Mouse (Mus musculus): ENCODE measurements around the gene Acoxl.

The Acoxl gene

DNA sequence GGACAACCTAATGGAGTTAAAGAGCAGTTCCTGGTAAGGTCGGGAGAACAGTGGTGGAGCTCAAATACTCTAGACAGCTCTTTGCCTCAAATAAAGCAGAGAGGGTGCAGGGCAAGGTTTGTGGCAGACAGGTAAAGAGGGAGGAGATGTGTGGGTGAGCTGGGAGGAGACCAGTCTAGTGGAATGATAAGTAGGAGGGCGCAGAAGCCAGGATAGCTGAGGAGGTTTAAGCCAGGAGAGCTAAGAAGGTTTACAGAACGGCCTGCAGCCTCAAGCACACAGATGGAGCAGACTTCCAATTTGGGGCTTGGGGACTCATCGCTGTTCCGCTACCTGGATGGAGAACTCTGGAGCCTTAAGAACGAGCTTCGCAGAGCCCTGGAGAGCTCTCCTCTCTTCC, at the start of gene Acoxl:
Gene Acoxl, plus strand, starts transcription at position 301 of the 400 bp plus-strand sequence.
- no peak for DNase-seq (ENCODE audit: low read depth, low spot score)

DNA sequence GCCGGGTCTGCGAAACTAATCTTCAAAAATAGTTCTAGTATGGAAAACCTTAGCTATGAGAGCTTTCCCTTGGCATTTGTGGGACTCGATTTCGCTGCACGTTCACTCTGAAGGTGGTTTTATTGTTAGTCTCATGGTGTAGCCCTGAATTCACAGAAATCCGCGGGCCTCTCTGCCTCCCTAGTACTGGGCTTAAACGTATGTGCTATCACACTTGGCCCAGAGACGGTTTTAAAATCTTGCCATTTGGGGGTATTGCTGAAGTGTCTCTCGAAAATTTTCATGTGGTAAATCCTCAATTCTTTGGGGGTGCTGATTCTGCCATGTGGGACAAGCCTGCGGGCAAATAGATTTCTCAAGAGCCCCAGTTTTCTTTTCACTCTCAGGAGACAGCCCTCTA, 49.5 kb upstream of the Acoxl start:
- no peak for DNase-seq (ENCODE audit: low read depth, low spot score)

DNA sequence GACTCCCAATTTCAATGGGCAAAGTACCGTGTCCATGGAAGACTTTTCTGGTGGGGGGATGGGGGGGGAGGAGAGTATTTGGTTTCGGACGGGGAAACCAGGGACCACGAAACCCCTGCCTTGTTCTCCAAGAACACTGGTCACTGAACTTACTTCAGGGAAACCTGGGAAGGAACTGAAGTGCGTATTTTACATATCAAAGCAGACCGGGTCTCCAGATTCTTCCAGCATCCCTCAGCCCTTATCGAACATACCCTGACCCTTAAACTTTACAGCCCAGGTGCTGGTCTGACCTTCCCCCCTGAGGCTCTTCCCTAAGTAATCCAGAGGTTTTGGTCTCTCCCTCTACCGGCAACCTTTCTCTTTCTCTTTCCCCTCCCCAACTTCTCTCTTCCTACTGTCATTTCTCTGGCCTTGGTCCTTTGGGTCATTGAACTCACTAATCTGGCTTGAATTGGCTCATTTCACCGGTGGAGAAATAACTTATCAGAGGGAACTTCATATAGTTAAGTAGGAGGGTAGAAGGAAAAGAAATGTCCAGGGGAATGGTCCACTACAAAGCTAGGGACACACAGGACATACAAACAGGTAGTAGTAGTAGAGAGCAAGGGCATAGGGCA, 48.9 kb upstream of the Acoxl start:
- no peak for DNase-seq (ENCODE audit: low read depth, low spot score)

DNA sequence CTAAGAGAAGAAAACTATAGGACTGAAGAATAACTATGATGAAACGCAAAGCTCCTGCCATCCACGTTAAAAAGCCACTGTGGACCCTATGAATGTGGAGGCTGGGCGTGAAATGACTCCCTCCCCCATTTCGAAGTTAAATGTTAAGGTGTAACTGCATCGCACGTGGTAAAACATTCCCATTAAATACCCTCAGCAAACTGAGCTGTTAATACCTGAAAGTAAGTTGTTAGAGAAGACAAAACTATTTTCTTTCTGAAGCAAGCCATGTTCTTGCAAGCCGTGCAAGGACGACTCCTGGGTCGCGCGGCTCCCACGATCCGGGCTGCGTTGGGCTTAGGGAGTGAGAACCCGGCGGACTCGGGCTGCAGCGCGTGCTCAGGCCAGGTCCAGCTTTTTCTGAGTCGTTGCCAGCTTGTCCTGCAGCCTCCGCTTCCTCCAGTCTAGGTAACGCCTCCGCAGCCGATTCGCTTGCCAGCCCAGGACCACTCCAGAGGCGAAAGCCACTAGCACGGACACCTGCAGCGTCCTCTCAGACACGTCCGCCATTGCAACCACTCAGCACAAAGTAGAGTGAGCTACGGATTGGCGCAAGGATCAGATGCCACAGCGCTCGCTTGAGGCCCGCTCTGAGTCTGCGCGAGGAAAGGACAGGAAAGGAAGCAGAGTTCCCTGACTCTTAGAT, 46.6 kb upstream of the Acoxl start, which contains the start of gene Mtln:
Gene Mtln, minus strand, starts transcription at position 570 of the 685 bp plus-strand sequence.
- DNase-seq (ENCODE audit: low read depth, low spot score) = peak; percentile 88

DNA sequence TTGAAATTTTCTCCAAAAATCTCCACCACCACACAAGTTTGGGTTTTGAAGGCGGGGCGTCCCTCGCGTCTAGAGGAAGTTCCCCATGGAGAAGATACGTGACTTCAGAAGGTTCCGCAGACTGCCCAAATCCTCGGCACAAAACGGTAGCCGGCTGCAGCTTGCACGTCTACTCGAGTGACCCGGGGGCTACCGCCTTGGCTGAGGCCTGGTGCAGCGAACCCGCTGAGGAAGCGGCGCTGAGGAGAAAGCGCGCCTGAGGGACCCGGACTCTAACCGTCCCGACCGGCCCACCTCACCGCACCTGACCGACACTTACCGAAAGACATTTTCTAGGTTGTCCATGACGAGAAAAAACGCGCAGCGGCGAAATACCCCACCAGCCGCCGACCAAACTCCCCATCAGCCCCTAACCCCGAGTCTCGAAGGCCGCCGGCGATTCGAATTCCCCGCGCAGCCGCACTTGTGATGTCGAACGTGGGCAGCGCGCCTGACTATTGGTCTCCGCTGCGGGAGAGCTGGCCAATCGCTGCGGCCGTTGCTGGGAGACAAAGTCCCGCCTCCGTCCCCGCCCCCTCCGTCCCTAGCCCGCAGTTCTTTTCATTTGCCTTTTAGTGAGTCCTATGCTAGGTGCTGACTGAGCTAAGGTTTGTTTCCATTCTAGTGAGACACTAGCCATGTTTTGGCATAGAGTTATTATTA, 7.1 kb upstream of the Acoxl start, which contains the start of gene Bub1:
Gene Bub1, minus strand, starts transcription at position 465 of the 702 bp plus-strand sequence.
- DNase-seq (ENCODE audit: low read depth, low spot score) = peak; percentile 95

DNA sequence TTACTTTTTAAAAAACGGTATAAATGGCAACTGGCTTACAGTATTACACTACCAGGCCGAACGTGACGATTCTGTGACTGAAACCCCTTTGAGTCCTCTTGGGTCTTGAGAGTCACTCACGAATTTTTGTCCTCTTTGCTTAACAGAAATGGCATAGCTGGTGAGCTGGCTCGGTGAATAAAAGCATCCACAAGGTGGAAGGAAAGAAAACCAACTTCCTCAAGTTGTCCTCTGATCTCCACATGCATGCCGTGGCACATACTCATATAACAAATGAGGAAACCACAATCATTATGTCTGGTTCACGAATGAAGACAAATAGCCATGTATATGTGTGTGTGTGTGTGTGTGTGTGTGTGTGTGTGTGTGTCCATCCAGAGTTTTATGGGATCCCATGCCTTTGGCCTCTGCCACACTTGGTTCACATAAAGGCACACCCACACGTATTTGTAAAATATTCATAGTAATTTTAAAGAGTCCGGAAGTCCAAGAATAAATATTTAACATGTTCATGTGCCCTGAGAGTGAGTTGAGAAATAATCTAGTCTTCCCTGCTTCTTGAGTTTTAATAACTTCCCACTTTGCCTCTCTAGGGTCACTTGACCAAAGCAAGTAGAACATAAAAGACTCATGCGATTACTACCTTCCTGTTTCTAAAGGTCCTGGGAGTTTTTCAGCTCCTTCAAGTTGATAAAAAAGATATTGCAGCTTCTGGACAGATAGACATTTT, 6.4 kb upstream of the Acoxl start:
- no peak for DNase-seq (ENCODE audit: low read depth, low spot score)

DNA sequence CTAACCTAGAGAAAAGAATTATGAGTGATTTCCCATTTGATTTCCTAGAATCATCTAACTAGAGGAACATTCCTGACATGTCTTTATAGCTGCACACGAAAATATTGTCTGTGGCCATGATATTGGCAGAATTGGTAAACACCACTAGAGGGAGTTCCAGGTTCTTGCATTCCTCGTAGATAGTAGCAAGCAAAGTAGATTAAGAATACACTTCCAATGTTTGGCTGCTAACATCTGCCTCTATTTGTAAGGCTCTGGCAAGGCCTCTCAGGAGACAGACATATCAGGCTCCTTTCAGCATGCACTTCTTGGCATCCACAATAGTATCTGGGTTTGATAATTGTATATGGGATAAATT, 5.9 kb upstream of the Acoxl start:
- DNase-seq (ENCODE audit: low read depth, low spot score) = peak; percentile 81

DNA sequence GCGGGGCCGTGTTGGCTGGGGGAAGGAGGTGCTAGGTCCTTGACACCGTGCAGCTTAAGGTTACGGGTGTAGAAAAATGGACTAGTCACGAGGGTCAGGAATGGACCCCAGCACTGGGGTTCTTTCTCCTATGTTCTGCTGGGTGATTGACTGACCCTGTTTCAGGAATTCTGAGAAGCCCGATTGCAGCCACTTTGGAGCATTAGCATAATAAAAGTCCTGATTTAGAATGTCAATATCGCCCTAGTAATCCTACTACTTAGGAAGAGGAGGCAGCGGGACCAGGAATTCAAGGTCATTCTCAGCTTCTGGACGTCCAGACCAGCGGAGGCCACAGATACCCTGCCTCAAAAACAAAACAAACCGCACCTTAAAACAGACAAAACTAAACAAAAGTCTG, 749 bp downstream of the Acoxl start:
- DNase-seq (ENCODE audit: low read depth, low spot score) = no peak

DNA sequence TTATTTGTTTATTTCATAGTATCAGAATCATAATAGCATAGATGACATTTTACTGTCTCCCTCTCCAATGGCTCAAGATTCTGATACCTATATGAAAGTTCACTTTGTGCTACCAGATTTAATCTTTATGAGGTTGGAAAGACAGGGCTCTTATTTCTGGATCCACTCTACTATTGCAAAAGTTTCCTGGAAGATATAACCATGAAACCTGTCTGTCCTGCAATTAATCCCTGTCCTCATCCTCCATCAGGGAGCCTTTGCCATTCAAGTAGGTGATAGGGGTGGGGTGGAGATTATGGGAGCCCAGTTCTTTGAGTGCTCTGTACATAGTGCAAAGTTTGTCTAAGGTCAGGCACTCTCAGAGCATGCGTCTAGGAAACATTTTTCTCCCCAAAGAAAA, 2.7 kb downstream of the Acoxl start:
- DNase-seq (ENCODE audit: low read depth, low spot score) = no peak

DNA sequence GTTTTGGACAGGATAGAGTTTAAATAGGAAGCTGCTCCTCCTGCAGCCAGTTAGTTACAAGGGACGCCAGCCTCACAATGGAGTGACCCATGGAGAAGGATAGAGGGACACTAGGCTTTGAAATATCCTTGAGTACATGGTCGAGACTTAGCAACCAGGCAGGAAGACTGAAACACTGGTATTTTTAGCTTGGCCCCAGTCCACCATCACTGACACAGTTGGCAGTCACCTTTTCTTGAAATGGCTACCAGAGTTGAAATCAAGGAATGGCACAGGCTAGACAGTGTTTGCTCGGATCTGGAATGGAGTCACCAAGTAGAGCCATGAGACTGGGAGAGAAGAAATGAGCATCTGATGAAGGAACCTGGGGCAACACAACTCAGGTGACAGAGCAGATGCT, 3.7 kb downstream of the Acoxl start:
- DNase-seq (ENCODE audit: low read depth, low spot score) = no peak

DNA sequence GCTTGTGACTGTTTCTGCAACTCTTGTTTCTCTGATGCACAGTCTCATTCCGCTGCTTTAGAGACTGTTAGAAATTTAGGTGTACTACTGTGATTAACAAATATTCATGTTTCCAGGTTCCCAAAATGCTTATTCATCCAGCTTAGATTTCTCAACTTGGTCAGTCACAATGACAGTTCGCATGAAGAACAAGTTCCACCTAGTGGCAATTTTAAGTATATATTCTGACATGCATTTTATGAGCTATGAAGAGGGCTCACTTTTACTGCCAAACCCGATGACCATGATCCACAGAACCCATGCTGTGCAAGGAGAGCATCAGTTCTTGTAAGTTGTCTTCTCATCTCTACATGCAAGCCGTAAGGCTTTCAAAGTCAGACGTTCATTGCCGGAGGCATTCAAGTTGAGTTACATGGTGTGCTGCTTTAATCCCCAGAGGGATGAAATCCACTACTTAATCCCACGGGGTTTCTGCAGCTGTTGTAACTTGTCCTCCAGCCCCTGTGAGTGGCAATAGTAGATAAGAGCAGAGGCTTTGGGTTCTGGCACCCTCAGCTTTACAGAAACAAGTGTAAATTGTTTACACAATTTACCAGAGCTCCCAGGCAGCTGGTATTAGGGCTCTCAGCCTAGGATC, 6.8 kb downstream of the Acoxl start:
- peak; percentile 41 for DNase-seq (ENCODE audit: low read depth, low spot score)

DNA sequence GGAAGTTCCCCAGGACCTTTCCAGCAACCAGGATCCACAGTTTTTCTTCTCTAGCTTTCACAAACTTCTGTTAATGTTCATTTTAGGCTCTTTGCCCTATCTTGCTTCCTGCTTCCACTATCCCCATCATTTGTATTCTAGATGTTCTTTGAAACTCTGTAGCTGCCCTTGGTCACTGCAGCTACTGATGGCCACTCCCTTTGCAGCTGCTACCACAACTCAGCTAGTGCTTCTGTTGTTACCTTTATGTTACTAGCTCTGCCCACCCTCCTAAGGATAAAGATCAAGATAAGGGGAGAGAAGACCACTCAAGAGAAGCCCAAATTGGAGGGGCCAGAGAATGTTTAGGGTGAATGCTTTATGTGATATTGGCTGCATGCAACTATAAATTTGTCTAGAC, 7.3 kb downstream of the Acoxl start:
- DNase-seq (ENCODE audit: low read depth, low spot score) = no peak

DNA sequence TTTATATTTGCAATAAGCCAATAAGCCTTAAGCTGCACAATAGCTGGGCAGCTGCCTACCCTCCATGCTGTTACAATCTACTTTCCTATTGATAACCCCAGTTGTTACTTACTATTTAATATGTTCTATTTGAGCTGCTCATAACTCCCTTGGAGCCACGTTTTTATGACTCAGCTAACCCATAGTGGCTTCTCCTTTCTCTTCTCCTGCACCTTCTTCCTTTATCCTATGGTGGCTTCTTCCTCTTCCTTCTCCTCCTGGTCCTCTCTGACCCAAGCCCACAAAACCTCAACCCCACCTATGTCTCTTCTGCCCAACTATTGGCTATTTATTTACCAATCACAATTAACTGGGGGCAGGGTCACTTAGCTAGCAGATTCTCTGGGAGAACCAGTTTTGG, 7.9 kb downstream of the Acoxl start:
- DNase-seq (ENCODE audit: low read depth, low spot score) = no peak

DNA sequence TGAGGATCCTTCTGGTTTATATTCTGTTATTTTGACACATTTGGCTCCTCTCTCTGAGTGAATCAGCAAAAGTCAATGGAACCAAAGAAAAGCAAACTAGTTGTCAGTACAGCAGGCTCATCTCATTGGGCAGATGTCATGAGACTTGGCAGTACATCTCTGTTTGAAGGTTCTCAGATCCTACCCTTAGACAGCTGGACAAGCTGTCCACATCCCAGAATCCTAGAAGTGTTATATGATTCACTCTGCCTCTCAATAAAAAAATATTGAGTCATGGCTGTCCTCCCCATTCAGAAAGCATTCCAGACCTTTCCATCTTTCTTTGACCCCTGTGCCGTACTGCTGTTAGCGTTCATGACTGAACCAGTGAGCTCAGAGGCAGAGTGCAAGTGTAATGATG, 11.7 kb downstream of the Acoxl start:
- no peak for DNase-seq (ENCODE audit: low read depth, low spot score)

DNA sequence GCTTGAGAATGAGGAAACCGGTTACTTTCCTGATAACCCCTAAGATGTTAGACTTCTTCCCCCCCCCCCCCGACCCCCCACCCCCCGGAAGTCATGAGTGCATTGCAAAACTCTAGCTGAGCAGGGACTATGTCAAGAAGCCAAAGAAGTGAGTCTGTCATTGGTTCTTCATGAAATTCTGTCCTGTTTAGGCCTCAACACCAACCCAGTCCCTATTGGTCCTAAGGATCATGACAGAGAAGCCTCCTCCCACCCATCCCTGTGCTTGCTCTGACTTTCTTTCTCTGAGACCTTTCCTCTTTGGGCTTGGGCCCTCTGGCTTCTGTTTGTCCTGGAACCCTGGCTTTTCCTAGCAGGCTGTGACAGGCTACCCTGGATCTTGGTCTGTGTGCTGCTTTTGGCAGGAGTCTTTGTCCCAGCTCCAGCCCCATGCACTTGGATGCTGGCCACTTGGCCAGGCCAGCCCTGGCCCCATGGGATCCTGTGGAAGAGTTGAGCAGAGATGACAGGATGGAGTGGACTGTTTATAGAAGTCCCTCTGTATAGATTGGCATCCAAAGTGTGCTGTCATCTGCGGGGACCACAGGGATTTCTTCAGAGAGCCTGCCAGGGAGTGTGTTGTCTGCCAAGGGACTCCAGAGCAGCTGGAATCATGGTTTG, 15.8 kb downstream of the Acoxl start:
- no peak for DNase-seq (ENCODE audit: low read depth, low spot score)

DNA sequence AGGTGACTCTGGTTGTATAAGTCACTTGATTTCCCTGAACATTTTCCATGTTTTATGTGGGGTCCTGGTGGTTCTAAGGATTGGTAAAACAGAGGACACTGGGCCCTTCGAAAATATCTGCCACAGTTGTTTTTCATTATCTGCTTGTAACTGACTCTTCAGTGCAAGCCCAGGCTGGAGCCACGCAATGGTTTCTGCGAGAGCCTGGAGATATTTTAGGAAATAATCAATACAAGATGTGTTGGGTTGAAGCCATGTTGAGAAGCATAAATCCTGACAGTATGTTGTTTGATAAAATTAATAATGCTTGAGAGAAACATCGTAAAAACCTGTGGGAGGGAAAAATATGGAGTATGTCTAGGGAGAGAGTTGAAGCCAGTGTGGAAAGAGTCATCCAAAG, 25.7 kb downstream of the Acoxl start:
- DNase-seq (ENCODE audit: low read depth, low spot score) = no peak

DNA sequence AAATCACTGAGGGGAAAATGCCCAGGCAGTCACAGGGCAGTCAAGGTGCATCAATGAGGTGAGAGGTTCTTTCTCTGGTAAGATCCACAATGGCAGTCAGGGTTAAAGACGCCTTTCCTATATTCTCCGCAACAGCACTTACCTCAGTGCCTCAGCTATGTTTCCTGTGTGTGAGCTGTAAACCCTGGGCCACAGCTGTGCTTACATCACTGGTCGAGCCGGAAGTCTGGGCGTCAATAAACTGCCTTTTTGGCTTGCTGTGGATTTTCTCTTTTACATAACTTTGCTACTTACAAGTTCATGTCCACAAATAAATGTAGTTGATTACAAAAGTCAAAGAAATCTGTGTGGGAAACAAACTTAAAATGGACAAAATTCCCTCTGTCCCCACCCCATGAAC, 42.4 kb downstream of the Acoxl start:
- DNase-seq (ENCODE audit: low read depth, low spot score) = no peak

DNA sequence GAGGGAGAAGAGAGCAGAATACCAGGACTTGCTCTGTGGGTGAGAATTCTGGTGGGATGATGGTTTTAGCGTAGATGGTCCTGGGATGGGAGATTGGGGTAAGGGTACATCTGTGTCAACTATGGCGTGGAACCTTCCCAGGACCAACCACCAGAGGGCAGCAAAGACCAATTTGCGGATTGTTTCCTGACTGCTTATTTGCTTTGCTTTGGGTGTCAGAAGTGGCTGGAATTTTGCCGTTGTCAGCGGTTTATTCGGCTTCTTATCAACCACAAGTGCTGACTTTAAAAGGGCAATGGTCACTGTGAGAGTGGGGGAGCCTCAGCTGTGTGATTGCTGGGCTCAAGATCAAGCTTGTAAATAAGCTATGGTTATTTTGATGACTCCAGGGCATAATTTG, 50.8 kb downstream of the Acoxl start:
- peak; percentile 78 for DNase-seq (ENCODE audit: low read depth, low spot score)

DNA sequence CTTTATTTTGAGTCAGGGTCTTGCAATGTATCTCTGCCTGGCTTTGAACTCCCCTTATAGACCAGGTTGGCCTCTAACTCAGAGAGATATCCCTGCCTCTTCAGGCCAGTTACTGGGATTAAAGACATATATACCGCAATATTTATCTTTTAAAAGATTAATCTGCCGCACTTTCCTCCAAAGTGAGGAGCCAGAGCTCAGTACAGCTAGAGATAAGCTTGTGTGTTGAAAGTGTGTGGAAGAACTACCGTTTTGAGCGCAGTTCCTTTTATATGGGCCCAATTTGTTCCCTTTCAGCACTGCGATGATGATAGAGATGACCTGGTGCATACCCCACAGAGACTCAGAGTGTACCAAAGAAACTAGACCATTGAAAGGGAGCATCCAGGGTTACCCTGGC, 51.3 kb downstream of the Acoxl start:
- no peak for DNase-seq (ENCODE audit: low read depth, low spot score)

DNA sequence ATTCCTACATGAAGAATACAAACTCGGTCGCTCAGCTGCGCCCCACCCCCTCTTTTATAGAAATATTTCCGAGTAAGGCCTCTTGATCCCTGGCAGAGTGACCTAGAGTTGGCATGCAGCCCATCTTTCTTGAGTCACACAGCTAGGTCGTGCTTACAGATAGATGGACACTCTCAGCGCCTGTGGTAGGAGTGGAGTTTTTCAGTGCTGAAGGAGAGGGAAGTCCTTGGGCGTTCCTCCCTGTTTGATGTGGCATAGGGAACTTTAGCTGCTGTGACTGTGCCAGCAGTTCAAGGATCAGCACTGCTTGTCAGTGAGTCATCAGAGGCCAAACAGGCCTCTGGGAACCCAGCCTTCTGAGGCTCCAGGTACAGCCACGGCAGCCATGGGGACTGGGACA, 51.9 kb downstream of the Acoxl start:
- no peak for DNase-seq (ENCODE audit: low read depth, low spot score)

DNA sequence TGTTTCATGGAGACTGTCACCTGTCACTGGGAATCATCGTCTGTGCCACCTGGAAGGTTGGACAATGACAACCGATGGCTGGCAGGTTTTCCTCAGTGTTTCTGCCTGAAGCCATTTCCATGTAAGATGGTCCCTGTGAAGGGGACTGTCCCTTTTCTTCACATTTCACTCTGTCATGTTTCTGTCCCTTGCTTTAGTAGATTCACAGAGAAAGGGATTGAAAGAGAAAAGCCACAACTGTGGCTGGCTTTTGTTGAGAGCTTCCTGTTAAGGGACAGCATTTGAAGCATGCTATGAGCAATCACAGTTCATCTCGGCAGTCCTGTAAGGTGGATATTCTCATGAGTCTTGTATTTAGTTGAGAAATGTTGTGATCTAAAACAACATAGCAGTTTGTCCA, 52.4 kb downstream of the Acoxl start:
- no peak for DNase-seq (ENCODE audit: low read depth, low spot score)
